ENCODE assay signal across 8 mouse cellular contexts in the genomic region with DNA sequence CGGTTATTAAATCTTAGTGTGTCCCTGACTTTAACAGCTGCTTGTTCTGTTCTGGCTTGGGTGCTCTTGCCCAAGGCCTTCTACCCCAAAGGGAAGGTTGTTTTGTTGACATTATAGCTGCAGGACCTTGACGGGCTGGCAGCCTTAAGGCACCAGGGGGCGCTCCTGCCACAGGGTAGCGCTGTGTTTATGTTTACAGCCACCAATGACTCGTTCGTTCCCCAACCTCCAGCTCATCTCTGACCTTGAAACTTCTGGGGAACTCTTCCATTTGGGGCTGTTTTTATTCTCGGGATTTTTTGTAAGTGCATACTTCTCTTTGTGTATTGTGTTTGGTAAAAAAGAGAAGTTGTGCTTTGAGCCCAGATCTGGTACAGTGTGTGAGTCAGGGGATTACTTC. TPM values are rescaled to one million over a fixed set of nuclear protein-coding genes. Genes with fewer than 3 reads are reported as not detected.
DNase-seq lines count a peak whose midpoint lies in the region; ATAC-seq and TF ChIP-seq lines count a peak whose summit lies in the region.

No protein-coding gene starts in this region.

- peaks cover 38% of the 10 kb centered on the region for H3K79me2 ChIP-seq in MEL (ENCODE audit: control insufficient read depth, insufficient read depth, low read length, poor library complexity)

- WGBS in cerebellum, adult 2 months: under 1% methylated on average over 7 of the region's 7 CpGs
- WGBS in forebrain, postnatal 0 days: under 1% methylated on average over 7 of the region's 7 CpGs
- 1% methylated on average over 7 of the region's 7 CpGs for WGBS in lung, embryonic 14.5 days

- H3K27ac ChIP-seq in MEL (ENCODE audit: control insufficient read depth, low read depth, low read length): peak overlapping the region; percentile 1; the same call in 1 of the 2 replicates
- H3K27ac ChIP-seq in cerebellum, adult 2 months (ENCODE audit: insufficient read depth, low read length): no peak overlapping the region
- no peak overlapping the region for H3K27ac ChIP-seq in forebrain, postnatal 0 days (ENCODE audit: low read depth, low read length)
- H3K27ac ChIP-seq in layer of hippocampus, adult 2 months: peak overlapping the region; percentile 87; the same call in 1 of the 2 replicates
- H3K27ac ChIP-seq in lung, embryonic 14.5 days (ENCODE audit: low read depth): no peak overlapping the region

- no peak for TF ChIP-seq POLR2A in MEL (IDR thresholded peaks at IDR 0.05; ENCODE audit: control insufficient read depth in 1 of 2, insufficient read depth in 1 of 2, low read depth in 1 of 2, low read length in 2 of 2, poor library complexity in 1 of 2)
- TF ChIP-seq POLR2A in cerebellum, adult 2 months (IDR thresholded peaks at IDR 0.05; ENCODE audit: borderline replicate concordance, insufficient read depth, low read length): no peak

- peaks cover 0 to 8% of the 10 kb centered on the region in 2 experiments; a peak in 2 of 4 replicates for H3K36me3 ChIP-seq in MEL (ENCODE audit: control insufficient read depth in 1 of 2, insufficient read depth in 2 of 2, low read length in 2 of 2)
- peaks cover 28% of the 10 kb centered on the region for H3K36me3 ChIP-seq in forebrain, postnatal 0 days (ENCODE audit: insufficient read depth)
- peaks cover 43% of the 10 kb centered on the region for H3K36me3 ChIP-seq in lung, embryonic 14.5 days (ENCODE audit: insufficient read depth)

- ATAC-seq in forebrain, postnatal 0 days: no peak
- ATAC-seq in lung, embryonic 14.5 days (ENCODE audit: insufficient read depth): 0 out of 2 replicates have a peak, but pooled peaks have one; percentile 18
- peak; percentile 59 for ATAC-seq in neutrophil, adult 5-6 weeks (ENCODE audit: extremely low read depth, insufficient number of reproducible peaks, low FRiP score, poor library complexity, severe bottlenecking)

- H3K9me3 ChIP-seq in MEL (replicated peaks; ENCODE audit: insufficient read depth, low read length): no peaks in the 10 kb centered on the region
- no peaks in the 10 kb centered on the region for H3K9me3 ChIP-seq in forebrain, postnatal 0 days (ENCODE audit: low read length)
- no peaks in the 10 kb centered on the region for H3K9me3 ChIP-seq in lung, embryonic 14.5 days (ENCODE audit: low read depth, low read length)

- TF ChIP-seq CTCF in MEL (IDR thresholded peaks at IDR 0.05 in 2 of 3, conservative IDR thresholded peaks at IDR 0.05 in 1 of 3; ENCODE audit: control insufficient read depth in 1 of 3, insufficient read depth in 1 of 3, low read depth in 2 of 3, low read length in 3 of 3, poor library complexity in 1 of 3, severe bottlenecking in 1 of 3): peak; percentile 89 to 98 (median 94)
- peak; percentile 87 for TF ChIP-seq CTCF in cerebellum, adult 2 months (IDR thresholded peaks at IDR 0.05; ENCODE audit: borderline replicate concordance, insufficient read depth, low read depth, low read length)
- peak; percentile 94 for TF ChIP-seq CTCF in forebrain, postnatal 0 days (IDR thresholded peaks at IDR 0.05; ENCODE audit: low read depth)
- TF ChIP-seq CTCF in layer of hippocampus, adult 2 months (conservative IDR thresholded peaks at IDR 0.05): peak; percentile 94
- peak; percentile 97 for TF ChIP-seq CTCF in lung, embryonic 14.5 days (IDR thresholded peaks at IDR 0.05; ENCODE audit: low read depth)

- peak; percentile 84 for TF ChIP-seq RAD21 in MEL (IDR thresholded peaks at IDR 0.05; ENCODE audit: low read depth, low read length)

- H3K9ac ChIP-seq in MEL (ENCODE audit: control insufficient read depth, low read depth, low read length, poor library complexity, severe bottlenecking): peak overlapping the region; percentile 79
- peak overlapping the region; percentile 92; the same call in 1 of the 2 replicates for H3K9ac ChIP-seq in forebrain, postnatal 0 days
- H3K9ac ChIP-seq in lung, embryonic 14.5 days: no peak overlapping the region

- H3K27me3 ChIP-seq in MEL (ENCODE audit: control insufficient read depth in 1 of 2, insufficient read depth in 2 of 2, low read length in 2 of 2): no peaks in the 10 kb centered on the region
- no peaks in the 10 kb centered on the region for H3K27me3 ChIP-seq in cerebellum, adult 2 months (ENCODE audit: control insufficient read depth, insufficient read depth, low read length)
- H3K27me3 ChIP-seq in forebrain, postnatal 0 days (ENCODE audit: insufficient read depth, low read length): no peaks in the 10 kb centered on the region
- H3K27me3 ChIP-seq in lung, embryonic 14.5 days (ENCODE audit: insufficient read depth, low read length): no peaks in the 10 kb centered on the region

- no peak for TF ChIP-seq EP300 in MEL (IDR thresholded peaks at IDR 0.05; ENCODE audit: low read depth in 1 of 2, low read length in 2 of 2)

- peaks cover 0 to 12% of the 10 kb centered on the region in 2 experiments; a peak in 2 of 4 replicates for H3K4me1 ChIP-seq in MEL (ENCODE audit: control insufficient read depth in 1 of 2, insufficient read depth in 2 of 2, low read length in 2 of 2)
- peaks cover 4% of the 10 kb centered on the region for H3K4me1 ChIP-seq in cerebellum, adult 2 months (ENCODE audit: control insufficient read depth, insufficient read depth, low read length)
- peaks cover 7% of the 10 kb centered on the region for H3K4me1 ChIP-seq in forebrain, postnatal 0 days (ENCODE audit: insufficient read depth)
- no peaks in the 10 kb centered on the region for H3K4me1 ChIP-seq in lung, embryonic 14.5 days (ENCODE audit: insufficient read depth)

- H3K4me3 ChIP-seq in MEL (ENCODE audit: control insufficient read depth in 1 of 2, insufficient read depth in 1 of 2, low read depth in 2 of 2, low read length in 2 of 2): peak overlapping the region; percentile 67 to 94
- H3K4me3 ChIP-seq in cerebellum, adult 2 months (replicated peaks; ENCODE audit: insufficient read depth, low read depth, low read length): peak overlapping the region; percentile 88
- H3K4me3 ChIP-seq in forebrain, postnatal 0 days (ENCODE audit: low read depth, low read length): peak overlapping the region; percentile 97
- H3K4me3 ChIP-seq in layer of hippocampus, adult 2 months: peak overlapping the region; percentile 96
- peak overlapping the region; percentile 99 for H3K4me3 ChIP-seq in lung, embryonic 14.5 days (ENCODE audit: low read depth, low read length)

- peak; percentile 90 for DNase-seq in MEL (ENCODE audit: low read depth, low spot score)
- DNase-seq in cerebellum, adult 2 months: peak; percentile 73 to 83
- peak; percentile 82 for DNase-seq in forebrain, postnatal 0 days
- peak; percentile 94 for DNase-seq in heart, postnatal 4 days
- peak; percentile 80 to 89 for DNase-seq in layer of hippocampus, adult 2 months (ENCODE audit: low spot score in 2 of 2)
- DNase-seq in lung, embryonic 14.5 days: peak; percentile 94
- DNase-seq in testis, postnatal 14 days (ENCODE audit: low spot score): peak; percentile 66

- H3K4me2 ChIP-seq in forebrain, postnatal 0 days (ENCODE audit: low read depth): peak overlapping the region; percentile 95
- peak overlapping the region; percentile 95 for H3K4me2 ChIP-seq in lung, embryonic 14.5 days

RNA-seq across cellular contexts. Expression of a gene that starts 1.1 kb away (rescaled TPM):
- 84.1 and 95.7 TPM in 2 replicates for total RNA-seq in MEL (2012; rRNA removed)
- polyA plus RNA-seq in MEL (2012; ENCODE audit: insufficient read depth in 1 of 2, insufficient read length in 2 of 2, low read depth in 1 of 2, low replicate concordance in 2 of 2, missing spikeins in 1 of 2): 100 to 1,000 TPM in 1 of 2 experiments, not detected in 1; 150 TPM
- polyA plus RNA-seq in cerebellum, adult 2 months (2012; rRNA removed): 302 and 362 TPM in 2 replicates
- total RNA-seq in forebrain, postnatal 0 days (2014; rRNA removed): 67.2 and 88.2 TPM in 2 replicates
- 98.9 and 119 TPM in 2 replicates for polyA plus RNA-seq in forebrain, postnatal 0 days (2015; fragmentation: Nextera tagmentation; extraction: Ambion mirVana)
- total RNA-seq in heart, postnatal 4 days (2021): 100 to 1,000 TPM; 102 to 104 TPM
- 100 to 1,000 TPM; 111 to 122 TPM for total RNA-seq in layer of hippocampus, adult 2 months (2021)
- polyA plus RNA-seq in lung, embryonic 14.5 days (2014; fragmentation: Nextera tagmentation; extraction: Ambion mirVana): 112 and 116 TPM in 2 replicates
- 162 and 184 TPM in 2 replicates for total RNA-seq in neutrophil, adult 5-6 weeks (2017)

RNA-seq across cellular contexts. Expression of a gene that starts 1.4 kb away (rescaled TPM):
- 38.5 and 41.4 TPM in 2 replicates for total RNA-seq in MEL (2012; rRNA removed)
- 10 to 100 TPM in 1 of 2 experiments, not detected in 1; 74.4 TPM for polyA plus RNA-seq in MEL (2012; ENCODE audit: insufficient read depth in 1 of 2, insufficient read length in 2 of 2, low read depth in 1 of 2, low replicate concordance in 2 of 2, missing spikeins in 1 of 2)
- polyA plus RNA-seq in cerebellum, adult 2 months (2012; rRNA removed): 43.5 and 47.5 TPM in 2 replicates
- total RNA-seq in forebrain, postnatal 0 days (2014; rRNA removed): 47.4 and 54.0 TPM in 2 replicates
- 21.6 and 28.5 TPM in 2 replicates for polyA plus RNA-seq in forebrain, postnatal 0 days (2015; fragmentation: Nextera tagmentation; extraction: Ambion mirVana)
- 10 to 100 TPM; 30.4 to 30.7 TPM for total RNA-seq in heart, postnatal 4 days (2021)
- 10 to 100 TPM; 53.5 to 54.4 TPM for total RNA-seq in layer of hippocampus, adult 2 months (2021)
- 53.8 and 63.1 TPM in 2 replicates for polyA plus RNA-seq in lung, embryonic 14.5 days (2014; fragmentation: Nextera tagmentation; extraction: Ambion mirVana)
- total RNA-seq in neutrophil, adult 5-6 weeks (2017): 46.8 and 50.5 TPM in 2 replicates

RNA-seq across cellular contexts. Expression of a gene that starts 26.7 kb away (rescaled TPM):
- not detected in 2 replicates for total RNA-seq in MEL (2012; rRNA removed)
- polyA plus RNA-seq in MEL (2012; ENCODE audit: insufficient read depth in 1 of 2, insufficient read length in 2 of 2, low read depth in 1 of 2, low replicate concordance in 2 of 2, missing spikeins in 1 of 2): under 1 TPM in 1 of 2 experiments, not detected in 1; 0.13 TPM
- 6.0 and 7.4 TPM in 2 replicates for polyA plus RNA-seq in cerebellum, adult 2 months (2012; rRNA removed)
- total RNA-seq in forebrain, postnatal 0 days (2014; rRNA removed): 5.8 and 8.2 TPM in 2 replicates
- polyA plus RNA-seq in forebrain, postnatal 0 days (2015; fragmentation: Nextera tagmentation; extraction: Ambion mirVana): 5.9 and 7.1 TPM in 2 replicates
- total RNA-seq in heart, postnatal 4 days (2021): 10 to 100 TPM; 11.7 to 13.7 TPM
- total RNA-seq in layer of hippocampus, adult 2 months (2021): 10 to 100 TPM; 22.8 to 24.0 TPM
- 23.0 and 23.6 TPM in 2 replicates for polyA plus RNA-seq in lung, embryonic 14.5 days (2014; fragmentation: Nextera tagmentation; extraction: Ambion mirVana)
- 0.23 TPM in 1 of 2 replicates, not detected in the other for total RNA-seq in neutrophil, adult 5-6 weeks (2017)

RNA-seq across cellular contexts. Expression of a gene that starts 38.1 kb away (rescaled TPM):
- 1.8 and 2.5 TPM in 2 replicates for total RNA-seq in MEL (2012; rRNA removed)
- 1 to 10 TPM in 1 of 2 experiments, not detected in 1; 2.7 TPM for polyA plus RNA-seq in MEL (2012; ENCODE audit: insufficient read depth in 1 of 2, insufficient read length in 2 of 2, low read depth in 1 of 2, low replicate concordance in 2 of 2, missing spikeins in 1 of 2)
- 15.3 and 16.1 TPM in 2 replicates for polyA plus RNA-seq in cerebellum, adult 2 months (2012; rRNA removed)
- total RNA-seq in forebrain, postnatal 0 days (2014; rRNA removed): 9.2 TPM in 2 replicates
- 6.9 and 8.0 TPM in 2 replicates for polyA plus RNA-seq in forebrain, postnatal 0 days (2015; fragmentation: Nextera tagmentation; extraction: Ambion mirVana)
- total RNA-seq in heart, postnatal 4 days (2021): 1 to 10 TPM; 3.9 to 4.4 TPM
- 10 to 100 TPM; 12.2 to 12.5 TPM for total RNA-seq in layer of hippocampus, adult 2 months (2021)
- polyA plus RNA-seq in lung, embryonic 14.5 days (2014; fragmentation: Nextera tagmentation; extraction: Ambion mirVana): 3.6 and 4.3 TPM in 2 replicates
- 3.6 and 3.8 TPM in 2 replicates for total RNA-seq in neutrophil, adult 5-6 weeks (2017)

RNA-seq across cellular contexts. Expression of a gene that starts 49.1 kb away (rescaled TPM):
- not detected in 2 replicates for total RNA-seq in MEL (2012; rRNA removed)
- not detected for polyA plus RNA-seq in MEL (2012; ENCODE audit: insufficient read depth in 1 of 2, insufficient read length in 2 of 2, low read depth in 1 of 2, low replicate concordance in 2 of 2, missing spikeins in 1 of 2)
- polyA plus RNA-seq in cerebellum, adult 2 months (2012; rRNA removed): 0.29 and 0.39 TPM in 2 replicates
- not detected in 2 replicates for total RNA-seq in forebrain, postnatal 0 days (2014; rRNA removed)
- not detected in 2 replicates for polyA plus RNA-seq in forebrain, postnatal 0 days (2015; fragmentation: Nextera tagmentation; extraction: Ambion mirVana)
- not detected for total RNA-seq in heart, postnatal 4 days (2021)
- not detected for total RNA-seq in layer of hippocampus, adult 2 months (2021)
- 0.38 TPM in 1 of 2 replicates, not detected in the other for polyA plus RNA-seq in lung, embryonic 14.5 days (2014; fragmentation: Nextera tagmentation; extraction: Ambion mirVana)
- not detected in 2 replicates for total RNA-seq in neutrophil, adult 5-6 weeks (2017)

Comparison
In these comparisons a context has a peak if more than half of its experiments do, and no peak if none do; other contexts are left out.
1. H3K27ac ChIP-seq: peak in MEL (single experiment) and layer of hippocampus, adult 2 months (single experiment); none in cerebellum, adult 2 months (single experiment), forebrain, postnatal 0 days (single experiment) and lung, embryonic 14.5 days (single experiment).
2. Peak in every context shown above with its lines, with median percentiles within 50 percentile points of each other: DNase-seq, H3K4me3 ChIP-seq and CTCF ChIP-seq.